Mouse (Mus musculus) kidney, postnatal 0 days (tissue): ENCODE results near the gene Igsf3. TPM values are rescaled to one million over a fixed set of nuclear protein-coding genes. Genes with fewer than 3 reads are reported as not detected.

ENCODE experiments used
- ATAC-seq: fragments of 200-750 bp; cut with Nextera tagmentation; replicated peaks from 2 replicates; pipeline ENCODE4 v1.8.0; 2017; ENCODE audit warnings: low read depth, moderate number of reproducible peaks, moderate TSS enrichment, moderate library complexity; ENCODE audit not compliant: low FRiP score
- DNase-seq: peaks from one replicate; pipeline ENCODE4 v3.0.0-alpha.2; 2016; ENCODE audit warnings: low spot score
- H3K27ac ChIP-seq: fragments of 300-500 bp; sonication (generic); 2 replicates; pipeline ENCODE4 v1.5.1; 2014; ENCODE audit warnings: mild to moderate bottlenecking
- H3K27me3 ChIP-seq: fragments of 300-500 bp; sonication (generic); 2 replicates; pipeline ENCODE4 v1.6.1; 2014; ENCODE audit warnings: low read length, mixed read lengths; ENCODE audit not compliant: insufficient read depth
- H3K36me3 ChIP-seq: fragments of 300-500 bp; sonication (generic); 2 replicates; pipeline ENCODE4 v1.6.1; 2014; ENCODE audit warnings: low read length, mixed read lengths; ENCODE audit not compliant: insufficient read depth
- H3K4me1 ChIP-seq: fragments of 300-500 bp; sonication (generic); replicated peaks from 2 replicates; pipeline ENCODE4 v1.6.1; 2014; ENCODE audit warnings: antibody characterized with exemption, low read length, mixed read lengths; ENCODE audit not compliant: insufficient read depth
- H3K4me2 ChIP-seq: fragments of 300-500 bp; sonication (generic); 2 replicates; pipeline ENCODE4 v1.6.1; 2014; ENCODE audit warnings: mild to moderate bottlenecking, low read length, moderate library complexity, mixed read lengths
- H3K4me3 ChIP-seq: fragments of 300-500 bp; sonication (generic); replicated peaks from 2 replicates; pipeline ENCODE4 v1.5.1; 2014; ENCODE audit warnings: low read depth, low read length
- H3K9ac ChIP-seq: fragments of 300-500 bp; sonication (generic); 2 replicates; pipeline ENCODE4 v1.6.1; 2014; ENCODE audit warnings: low read depth, low read length
- H3K9me3 ChIP-seq: fragments of 300-500 bp; sonication (generic); replicated peaks from 2 replicates; pipeline ENCODE4 v1.6.1; 2016; ENCODE audit warnings: low read length, inconsistent platforms, mixed read lengths
- CTCF ChIP-seq: IDR thresholded peaks from 2 replicates; pipeline ENCODE4 v1.5.1; 2016; ENCODE audit warnings: antibody characterized with exemption, low read depth, mild to moderate bottlenecking, moderate library complexity
- WGBS: fragments of 180-500 bp; shearing (Covaris S2); extraction: QIAGEN DNeasy Blood & Tissue Kit; methylation state at CpG from one replicate; pipeline ENCODE4 v1.1.7; 2014; 5-methylcytosine and 5-hydroxymethylcytosine counted together
- polyA plus RNA-seq: library from polyadenylated mRNA; unstranded; fragments of >200 nt; fragmentation: Nextera tagmentation; extraction: Ambion mirVana; gene quantifications from 2 replicates; pipeline ENCODE4 v1.2.1, GENCODE M21; 2015

The Igsf3 gene
- polyA plus RNA-seq, 1 experiment from 2014 or later = 15.3 TPM

- Histone ChIP-seq H3K4me1 (no peaks in the 10 kb centered on the region), H3K36me3 (peaks cover 18% of the 10 kb centered on the region), H3K4me2 (no peak overlapping the region), H3K9ac (no peak overlapping the region), H3K4me3 (no peak overlapping the region), H3K9me3 (no peaks in the 10 kb centered on the region), H3K27me3 (no peaks in the 10 kb centered on the region), H3K27ac (no peak overlapping the region)
- no peak for DNase-seq
- TF ChIP-seq CTCF = no peak
- 90% methylated on average over 8 of the region's 8 CpGs for WGBS
- ATAC-seq = no peak
Measured at GRCm38 (mm10) chr3:101435672-101436071, 58.8 kb downstream of the Igsf3 start.

DNA sequence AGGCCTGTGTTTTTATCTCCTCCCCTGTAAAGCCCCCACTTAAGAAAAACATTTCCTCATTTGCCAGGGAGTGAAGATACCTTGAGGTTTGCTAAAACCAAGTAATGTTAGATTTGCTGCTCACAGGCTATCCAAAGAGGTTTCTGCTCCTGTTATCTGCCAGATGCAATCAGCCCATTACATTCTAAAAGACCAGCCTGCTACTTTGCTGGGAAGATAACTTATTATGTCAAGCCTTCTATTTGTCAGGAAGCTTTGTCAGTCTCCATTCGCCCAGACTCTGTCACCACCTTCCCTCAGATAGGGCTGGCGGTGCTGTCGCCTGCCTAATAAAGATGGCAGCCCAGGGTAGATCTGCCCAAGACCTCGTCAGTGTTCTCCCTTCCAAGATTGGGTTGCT is 59.6 kb downstream of the Igsf3 start:
- TF ChIP-seq CTCF = no peak
- no peaks in the 10 kb centered on the region for H3K9me3 ChIP-seq
- H3K36me3 ChIP-seq = peaks cover 20% of the 10 kb centered on the region
- no peak for ATAC-seq
- no peaks in the 10 kb centered on the region for H3K4me1 ChIP-seq
- WGBS = 77% methylated on average over 4 of the region's 4 CpGs
- no peak overlapping the region for H3K9ac ChIP-seq
- H3K27me3 ChIP-seq = no peaks in the 10 kb centered on the region
- H3K27ac ChIP-seq = no peak overlapping the region
- no peak for DNase-seq
- no peak overlapping the region for H3K4me3 ChIP-seq
- H3K4me2 ChIP-seq = no peak overlapping the region

DNA sequence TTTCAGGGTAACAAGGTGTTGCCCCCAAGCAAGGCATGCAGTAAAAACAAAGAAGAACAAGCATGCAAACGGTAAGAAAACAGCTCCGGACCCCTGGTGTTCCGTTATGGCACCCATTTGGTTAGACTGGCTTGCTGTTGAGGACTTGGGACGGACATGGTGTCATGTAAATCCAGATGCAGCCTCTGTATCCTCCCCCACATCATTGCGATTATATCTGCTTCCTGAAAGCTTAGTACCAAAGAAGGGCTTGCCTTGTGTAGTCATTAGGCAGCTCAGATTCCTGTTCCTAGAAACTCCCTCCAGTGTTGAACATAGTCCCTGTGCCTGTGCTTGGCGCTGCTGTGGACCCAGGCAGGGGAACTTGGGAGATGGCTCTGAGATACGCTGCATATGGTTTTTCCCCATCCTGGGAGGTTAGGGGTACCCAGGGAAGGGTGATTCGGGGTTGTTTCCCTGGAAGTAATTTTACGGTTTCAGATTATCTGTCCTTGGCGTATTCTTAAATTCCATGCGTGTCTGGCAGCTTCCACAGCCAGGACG is 60.2 kb downstream of the Igsf3 start:
- ATAC-seq (no peak), DNase-seq (peak; percentile 67)
- Histone ChIP-seq H3K36me3 (peaks cover 20% of the 10 kb centered on the region), H3K4me1 (no peaks in the 10 kb centered on the region), H3K9ac (no peak overlapping the region), H3K4me2 (no peak overlapping the region), H3K27ac (no peak overlapping the region), H3K27me3 (no peaks in the 10 kb centered on the region), H3K4me3 (no peak overlapping the region), H3K9me3 (no peaks in the 10 kb centered on the region)
- 0 out of 2 replicates have a peak, but pooled peaks have one; percentile 13 for TF ChIP-seq CTCF
- 52% methylated on average over 12 of the region's 12 CpGs for WGBS

GRCm38 (mm10) chr3:101443265-101443881 is 66.5 kb downstream of the Igsf3 start:
- no peak for ATAC-seq
- 88% methylated on average over 11 of the region's 11 CpGs for WGBS

GRCm38 (mm10) chr3:101444437-101444836 is 67.6 kb downstream of the Igsf3 start:
- 65% methylated on average over 8 of the region's 8 CpGs for WGBS
- TF ChIP-seq CTCF = no peak
- ATAC-seq = no peak

More at GRCm38 (mm10) chr3:101443265-101443881, 66.5 kb downstream of the Igsf3 start:
- Histone ChIP-seq H3K9ac (no peak overlapping the region), H3K27ac (no peak overlapping the region), H3K36me3 (0 out of 2 replicates have a peak, but pooled peaks cover 11% of the 10 kb centered on the region), H3K4me1 (no peaks in the 10 kb centered on the region), H3K27me3 (no peaks in the 10 kb centered on the region), H3K4me2 (no peak overlapping the region), H3K4me3 (no peak overlapping the region), H3K9me3 (no peaks in the 10 kb centered on the region)
- DNase-seq = peak; percentile 36
- peak; percentile 57 for TF ChIP-seq CTCF

DNA sequence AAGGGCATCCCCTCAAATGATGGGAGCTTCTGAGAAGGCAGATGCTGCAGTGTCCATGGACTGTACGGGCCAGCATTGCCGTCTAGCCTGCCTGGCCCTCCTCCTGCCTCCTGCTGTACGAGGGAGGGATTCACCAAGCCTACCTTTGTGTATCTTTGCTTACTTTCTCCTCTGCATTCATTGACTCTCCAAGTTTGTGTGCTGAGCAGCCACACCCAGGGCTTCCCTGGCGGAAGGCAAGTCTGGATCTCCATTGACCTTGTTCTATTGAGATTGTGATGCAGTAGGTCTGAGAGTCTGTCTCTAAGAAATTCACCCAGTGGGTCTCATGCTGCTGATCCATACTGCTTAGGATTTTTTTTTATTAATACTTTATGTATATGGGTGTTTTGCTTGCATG is 70.4 kb downstream of the Igsf3 start:
- no peak overlapping the region for H3K4me3 ChIP-seq
- no peaks in the 10 kb centered on the region for H3K9me3 ChIP-seq
- no peaks in the 10 kb centered on the region; the same call in 1 of the 2 replicates for H3K36me3 ChIP-seq
- DNase-seq (no peak), ATAC-seq (no peak)
- 0 out of 2 replicates have a peak, but pooled peaks cover 3% of the 10 kb centered on the region for H3K4me1 ChIP-seq
- H3K9ac ChIP-seq = no peak overlapping the region
- WGBS = 89% methylated on average over 4 of the region's 4 CpGs
- no peak overlapping the region for H3K27ac ChIP-seq
- H3K27me3 ChIP-seq = no peaks in the 10 kb centered on the region
- H3K4me2 ChIP-seq = no peak overlapping the region
- TF ChIP-seq CTCF = no peak

More at GRCm38 (mm10) chr3:101444437-101444836, 67.6 kb downstream of the Igsf3 start:
- H3K9me3 ChIP-seq = no peaks in the 10 kb centered on the region
- no peaks in the 10 kb centered on the region for H3K27me3 ChIP-seq
- H3K36me3 ChIP-seq = 0 out of 2 replicates have a peak, but pooled peaks cover 10% of the 10 kb centered on the region
- no peak overlapping the region for H3K9ac ChIP-seq
- H3K4me3 ChIP-seq = no peak overlapping the region
- no peaks in the 10 kb centered on the region for H3K4me1 ChIP-seq
- no peak overlapping the region for H3K27ac ChIP-seq
- DNase-seq = no peak
- no peak overlapping the region for H3K4me2 ChIP-seq
